Mouse (Mus musculus) liver, adult 2 months (tissue): ENCODE results near the gene Selenoi. TPM values are rescaled to one million over a fixed set of nuclear protein-coding genes. Genes with fewer than 3 reads are reported as not detected.
"Not testable (repeated sequence)": the region's sequence is repeated elsewhere in the genome, so short reads cannot be mapped to it uniquely, and the experiment has no call there.

Source experiments
- DNase-seq: peaks from one replicate; pipeline ENCODE4 v3.0.0-alpha.2; 2011; ENCODE audit warnings: low read depth, low spot score; ENCODE audit errors: extremely low read depth
- H3K27ac ChIP-seq: fragments of 200-500 bp; replicated peaks from 2 replicates; pipeline ENCODE4 v1.5.1; 2012; ENCODE audit warnings: low read depth, mild to moderate bottlenecking, control low read depth, inconsistent platforms, low read length; ENCODE audit not compliant: insufficient read depth
- H3K27me3 ChIP-seq: fragments of 200-500 bp; 2 replicates; pipeline ENCODE4 v1.6.1; 2012; ENCODE audit warnings: mild to moderate bottlenecking, moderate library complexity, low read length, inconsistent platforms; ENCODE audit not compliant: control insufficient read depth, insufficient read depth
- H3K36me3 ChIP-seq: fragments of 200-500 bp; 2 replicates; pipeline ENCODE4 v1.6.1; 2012; ENCODE audit warnings: low read length, inconsistent platforms; ENCODE audit not compliant: control insufficient read depth, insufficient read depth
- H3K4me1 ChIP-seq: fragments of 200-500 bp; 2 replicates; pipeline ENCODE4 v1.6.1; 2011; ENCODE audit warnings: low read length; ENCODE audit not compliant: control insufficient read depth, insufficient read depth
- H3K4me3 ChIP-seq: fragments of 200-500 bp; 2 replicates; pipeline ENCODE4 v1.5.1; 2011; ENCODE audit warnings: low read depth, mild to moderate bottlenecking, control low read depth, low read length, moderate library complexity; ENCODE audit not compliant: insufficient read depth
- H3K79me2 ChIP-seq: fragments of 200-500 bp; 2 replicates; pipeline ENCODE4 v1.6.1; 2012; ENCODE audit warnings: inconsistent platforms, mild to moderate bottlenecking, low read length, moderate library complexity; ENCODE audit not compliant: control insufficient read depth, insufficient read depth
- H3K9ac ChIP-seq: fragments of 200-500 bp; 2 replicates; pipeline ENCODE4 v1.6.1; 2012; ENCODE audit warnings: low read depth, mild to moderate bottlenecking, control low read depth, inconsistent platforms, low read length
- CTCF ChIP-seq: fragments of 200-500 bp; IDR thresholded peaks from 2 replicates; pipeline ENCODE4 v1.5.1; 2011; ENCODE audit warnings: low read depth, low read length, control low read depth
- POLR2A ChIP-seq: fragments of 200-500 bp; IDR thresholded peaks from 2 replicates; pipeline ENCODE4 v1.6.1; 2011; ENCODE audit warnings: low read length, control low read depth; ENCODE audit not compliant: insufficient read depth; ENCODE audit errors: extremely low read depth
- WGBS: fragments of 180-500 bp; shearing (Covaris S2); methylation state at CpG from one replicate; pipeline ENCODE4 v1.1.7; 2018; 5-methylcytosine and 5-hydroxymethylcytosine counted together
- polyA plus RNA-seq: library from polyadenylated mRNA; depleted of rRNA; stranded (reverse); fragments of >200 nt; gene quantifications from 2 replicates; pipeline ENCODE4 v1.2.3, GENCODE M21; 2012
- total RNA-seq: library from RNA; depleted of rRNA; stranded (reverse); fragments of >200 nt; gene quantifications from 2 replicates; pipeline ENCODE4 v1.2.3, GENCODE M21; 2014

Gene Selenoi
- total and polyA plus RNA-seq, 2 experiments = 26.6 to 73.9 TPM

GRCm38 (mm10) chr5:30202221-30202620 lies 30.2 kb upstream of the Selenoi start:
- 88% methylated on average over 7 of the region's 7 CpGs for WGBS
- H3K4me3 ChIP-seq = no peak overlapping the region
- no peak for TF ChIP-seq POLR2A
- no peak for TF ChIP-seq CTCF

GRCm38 (mm10) chr5:30203216-30203885 lies 29.0 kb upstream of the Selenoi start:
- 86% methylated on average over 10 of the region's 10 CpGs for WGBS
- Histone ChIP-seq H3K36me3 (no peaks in the 10 kb centered on the region), H3K9ac (no peak overlapping the region), H3K4me3 (no peak overlapping the region), H3K4me1 (no peaks in the 10 kb centered on the region), H3K79me2 (no peaks in the 10 kb centered on the region), H3K27ac (no peak overlapping the region), H3K27me3 (no peaks in the 10 kb centered on the region)
- no peak for DNase-seq
- TF ChIP-seq POLR2A (no peak), CTCF (no peak)

More at GRCm38 (mm10) chr5:30202221-30202620, 30.2 kb upstream of the Selenoi start:
- Histone ChIP-seq H3K36me3 (no peaks in the 10 kb centered on the region), H3K27me3 (no peaks in the 10 kb centered on the region), H3K79me2 (no peaks in the 10 kb centered on the region), H3K9ac (no peak overlapping the region), H3K4me1 (no peaks in the 10 kb centered on the region), H3K27ac (no peak overlapping the region)
- no peak for DNase-seq

- DNase-seq = no peak
- no peak overlapping the region for H3K9ac ChIP-seq
- H3K4me1 ChIP-seq = no peaks in the 10 kb centered on the region
- no peak overlapping the region for H3K4me3 ChIP-seq
- H3K27me3 ChIP-seq = no peaks in the 10 kb centered on the region
- no peak overlapping the region for H3K27ac ChIP-seq
- TF ChIP-seq CTCF (no peak), POLR2A (no peak)
- no peaks in the 10 kb centered on the region for H3K79me2 ChIP-seq
- WGBS = 87% methylated on average over 1 of the region's 1 CpGs
- no peaks in the 10 kb centered on the region for H3K36me3 ChIP-seq
Measured at GRCm38 (mm10) chr5:30204441-30204840, 27.9 kb upstream of the Selenoi start.

- H3K36me3 ChIP-seq = no peaks in the 10 kb centered on the region
- no peaks in the 10 kb centered on the region for H3K27me3 ChIP-seq
- no peaks in the 10 kb centered on the region for H3K4me1 ChIP-seq
- no peak overlapping the region for H3K9ac ChIP-seq
- 89% methylated on average over 3 of the region's 3 CpGs for WGBS
- no peak overlapping the region for H3K27ac ChIP-seq
- no peak overlapping the region for H3K4me3 ChIP-seq
- no peaks in the 10 kb centered on the region for H3K79me2 ChIP-seq
- no peak for TF ChIP-seq CTCF
- TF ChIP-seq POLR2A = no peak
- DNase-seq = no peak
Measured at GRCm38 (mm10) chr5:30205034-30205433, 27.3 kb upstream of the Selenoi start.

- Histone ChIP-seq H3K36me3 (no peaks in the 10 kb centered on the region), H3K9ac (no peak within 1 kb of the TSS), H3K27ac (no peak within 1 kb of the TSS), H3K4me1 (no peaks in the 10 kb centered on the region), H3K27me3 (no peaks in the 10 kb centered on the region), H3K79me2 (no peaks in the 10 kb centered on the region), H3K4me3 (no peak within 1 kb of the TSS)
- TF ChIP-seq CTCF (no peak), POLR2A (no peak)
- 80% methylated on average over 5 of the region's 5 CpGs for WGBS
- no peak for DNase-seq
Measured at GRCm38 (mm10) chr5:30205493-30205892, 26.9 kb upstream of the Selenoi start, which contains the start of gene Adgrf3. Adgrf3 (minus strand) TSS chr5:30205722.

GRCm38 (mm10) chr5:30207276-30207675 lies 25.1 kb upstream of the Selenoi start:
- Histone ChIP-seq H3K4me1 (no peaks in the 10 kb centered on the region), H3K79me2 (no peaks in the 10 kb centered on the region), H3K4me3 (no peak overlapping the region), H3K27ac (no peak overlapping the region), H3K36me3 (no peaks in the 10 kb centered on the region), H3K27me3 (no peaks in the 10 kb centered on the region), H3K9ac (no peak overlapping the region)
- WGBS = 60% methylated on average over 6 of the region's 6 CpGs
- peak; percentile 53 for DNase-seq
- TF ChIP-seq CTCF = peak; percentile 68
- no peak for TF ChIP-seq POLR2A

GRCm38 (mm10) chr5:30210758-30211157 lies 21.6 kb upstream of the Selenoi start:
- H3K4me3 ChIP-seq, H3K27me3 ChIP-seq, H3K27ac ChIP-seq, H3K36me3 ChIP-seq, H3K4me1 ChIP-seq, H3K9ac ChIP-seq, H3K79me2 ChIP-seq, DNase-seq: not testable (repeated sequence)
- 91% methylated on average over 5 of the region's 5 CpGs for WGBS
